Mouse (Mus musculus) embryonic fibroblast, embryonic 13.5 days (primary cell): Measurements from ENCODE around the gene Lat2.

ENCODE experiments used
- CTCF ChIP-seq: IDR thresholded peaks from 2 replicates; pipeline ENCODE4 v1.5.1; 2011; ENCODE audit warnings: mild to moderate bottlenecking, control low read depth, low read length, moderate library complexity, borderline replicate concordance; ENCODE audit not compliant: insufficient read depth
- POLR2A ChIP-seq: IDR thresholded peaks from 2 replicates; pipeline ENCODE4 v1.6.1; 2011; ENCODE audit warnings: low read depth, mild to moderate bottlenecking, control low read depth, low read length, moderate library complexity

- TF ChIP-seq CTCF (no peak), POLR2A (peak; percentile 48)
Observed at GRCm38 (mm10) chr5:134551233-134552109, 63.4 kb downstream of the Lat2 start.
